Mouse (Mus musculus): ENCODE measurements around the gene Fbll1. TPM values are rescaled to one million over a fixed set of nuclear protein-coding genes. Genes with fewer than 3 reads are reported as not detected.

Fbll1 gene
- polyA plus RNA-seq, 1 experiment from 2014 or later = 0.11 TPM

MicroRNAs encoded within 50 kb of the gene (microRNA counts, 519-probe panel; counts per million panel counts)
- microRNA mmu-miR-103 = 3,789 counts per million, percentile 94 among the panel's probes with 10 or more counts

Small RNA genes within 50 kb of the gene (microRNA-seq; reads per million reads assigned to microRNA genes)
- 5.2 reads per million, percentile 16 among the genes with 10 or more reads in this experiment for gene Mir103-1

Other genes with a start within 250 kb of the Fbll1 start
- gene Pank3, start 29.4 kb downstream of the Fbll1 start, polyA plus RNA-seq (2015; fragmentation: Nextera tagmentation; extraction: Ambion mirVana) = 27.1 and 34.9 TPM in 2 replicates
- 132 and 139 TPM in 2 replicates for gene Rars, start 35.6 kb upstream of the Fbll1 start, polyA plus RNA-seq (2015; fragmentation: Nextera tagmentation; extraction: Ambion mirVana)
- gene Wwc1, start 181.6 kb upstream of the Fbll1 start, polyA plus RNA-seq (2015; fragmentation: Nextera tagmentation; extraction: Ambion mirVana) = 8.5 and 9.0 TPM in 2 replicates

Data from intestine, embryonic 16.5 days (tissue).